Comparison of ENCODE assay signal across 22 mouse cellular contexts in genomic region chr6:88503044-88503443, GRCm38 (mm10). TPM values are rescaled to one million over a fixed set of nuclear protein-coding genes. Genes with fewer than 3 reads are reported as not detected.
DNase-seq lines count a peak whose midpoint lies in the region; ATAC-seq and TF ChIP-seq lines count a peak whose summit lies in the region.
"Had no signal": no experiment of that assay in that cellular context is flagged by ENCODE, and none has a peak within 500 bp of the region (broad histone marks: within the 10 kb centered on the region; RNA-seq: fewer than 3 reads in every experiment).

No protein-coding gene starts in this region.

- no peak overlapping the region for H3K4me3 ChIP-seq in heart, embryonic 15.5 days
- no peak overlapping the region for H3K4me3 ChIP-seq in spleen, adult 2 months (ENCODE audit: extremely low read depth, insufficient read depth, insufficient read length)
- H3K4me3 ChIP-seq in liver, embryonic 13.5 days (replicated peaks) = no peak overlapping the region
- no peak overlapping the region for H3K4me3 ChIP-seq in stomach, postnatal 0 days (ENCODE audit: low read depth, low read length)
- H3K4me3 ChIP-seq: embryonic facial prominence, embryonic 12.5 days; hindbrain, embryonic 15.5 days; limb, embryonic 15.5 days; midbrain, embryonic 13.5 days had no signal

- TF ChIP-seq CTCF in spleen, adult 2 months (IDR thresholded peaks at IDR 0.05; ENCODE audit: extremely low read depth, insufficient read depth, insufficient read length, insufficient replicate concordance) = no peak
- TF ChIP-seq CTCF in stomach, postnatal 0 days (IDR thresholded peaks at IDR 0.05; ENCODE audit: low read depth) = peak; percentile 28; the same call in 1 of the 2 replicates

- no peaks in the 10 kb centered on the region for H3K27me3 ChIP-seq in heart, embryonic 15.5 days
- peaks cover 2% of the 10 kb centered on the region; the same call in 1 of the 2 replicates for H3K27me3 ChIP-seq in spleen, adult 2 months (ENCODE audit: control insufficient read depth, insufficient read depth, low read length)
- no peaks in the 10 kb centered on the region for H3K27me3 ChIP-seq in liver, embryonic 13.5 days
- no peaks in the 10 kb centered on the region for H3K27me3 ChIP-seq in stomach, postnatal 0 days (ENCODE audit: control insufficient read depth, insufficient read depth, low read length)
- H3K27me3 ChIP-seq: embryonic facial prominence, embryonic 12.5 days; hindbrain, embryonic 15.5 days; limb, embryonic 15.5 days; midbrain, embryonic 13.5 days had no signal

- peak overlapping the region; percentile 60 for H3K27ac ChIP-seq in heart, embryonic 15.5 days
- peak overlapping the region; percentile 65; the same call in 1 of the 2 replicates for H3K27ac ChIP-seq in spleen, adult 2 months (ENCODE audit: insufficient read depth, low read length)
- H3K27ac ChIP-seq in liver, embryonic 13.5 days = peak overlapping the region; percentile 95
- no peak overlapping the region for H3K27ac ChIP-seq in stomach, postnatal 0 days (replicated peaks)
- H3K27ac ChIP-seq: embryonic facial prominence, embryonic 12.5 days; hindbrain, embryonic 15.5 days; limb, embryonic 15.5 days; midbrain, embryonic 13.5 days had no signal

- ATAC-seq in heart, embryonic 15.5 days (replicated peaks; ENCODE audit: insufficient number of reproducible peaks, insufficient read depth, low FRiP score, low read depth) = no peak
- no peak; the same call in 1 of the 2 replicates for ATAC-seq in liver, embryonic 13.5 days (ENCODE audit: low read depth)
- 0 out of 2 replicates have a peak, but pooled peaks have one; percentile 30 for ATAC-seq in stomach, postnatal 0 days (ENCODE audit: low FRiP score, low TSS enrichment)
- ATAC-seq in granulocyte monocyte progenitor cell, adult 5-6 weeks (replicated peaks; ENCODE audit: poor library complexity, severe bottlenecking) = no peak
- ATAC-seq: forebrain, postnatal 0 days; midbrain, embryonic 13.5 days had no signal

- no peak overlapping the region for H3K9ac ChIP-seq in heart, embryonic 15.5 days
- peak overlapping the region; percentile 74 for H3K9ac ChIP-seq in liver, embryonic 13.5 days
- no peak overlapping the region for H3K9ac ChIP-seq in stomach, postnatal 0 days (ENCODE audit: low read length)
- H3K9ac ChIP-seq: embryonic facial prominence, embryonic 12.5 days; forebrain, postnatal 0 days; hindbrain, embryonic 15.5 days; limb, embryonic 15.5 days; midbrain, embryonic 13.5 days had no signal

- no peaks in the 10 kb centered on the region for H3K9me3 ChIP-seq in heart, embryonic 15.5 days (replicated peaks)
- H3K9me3 ChIP-seq in liver, embryonic 13.5 days (replicated peaks) = no peaks in the 10 kb centered on the region
- H3K9me3 ChIP-seq in stomach, postnatal 0 days (ENCODE audit: control insufficient read depth, low read length) = no peaks in the 10 kb centered on the region
- H3K9me3 ChIP-seq: embryonic facial prominence, embryonic 12.5 days; hindbrain, embryonic 15.5 days; limb, embryonic 15.5 days; midbrain, embryonic 13.5 days had no signal

- WGBS in heart, embryonic 15.5 days = 83% methylated on average over 4 of the region's 4 CpGs
- 80% methylated on average over 4 of the region's 4 CpGs for WGBS in spleen, adult 2 months
- WGBS in liver, embryonic 13.5 days (ENCODE audit: insufficient replicate concordance) = 76% methylated on average over 4 of the region's 4 CpGs
- 80% methylated on average over 4 of the region's 4 CpGs for WGBS in stomach, postnatal 0 days

- no peak for TF ChIP-seq POLR2A in spleen, adult 2 months (IDR thresholded peaks at IDR 0.05; ENCODE audit: low read depth, low read length)

- DNase-seq in heart, postnatal 4 days = no peak
- no peak for DNase-seq in spleen, adult 2 months (ENCODE audit: low read depth in 1 of 2, low spot score in 2 of 2)
- DNase-seq in spleen, postnatal 10 days (ENCODE audit: low spot score in 2 of 2) = no peak
- no peak for DNase-seq in liver, embryonic 13.5 days
- no peak for DNase-seq in stomach, postnatal 0 days (ENCODE audit: low spot score)
- DNase-seq in adrenal gland, postnatal 10 days = no peak
- DNase-seq: adrenal gland, postnatal 14 days; cerebellum, postnatal 25 days; forebrain, postnatal 0 days; kidney, adult 9 months; kidney, postnatal 14 days; left cerebral cortex, postnatal 4 days; lung, postnatal 10 days; right cerebral cortex, postnatal 14 days; spleen, adult 18-20 months; thymus, postnatal 25 days had no signal

- peaks cover 26% of the 10 kb centered on the region for H3K4me1 ChIP-seq in heart, embryonic 15.5 days (replicated peaks)
- H3K4me1 ChIP-seq in spleen, adult 2 months (ENCODE audit: control insufficient read depth, insufficient read depth, insufficient read length) = peaks cover 5% of the 10 kb centered on the region; the same call in 1 of the 2 replicates
- H3K4me1 ChIP-seq in liver, embryonic 13.5 days (replicated peaks) = peaks cover 65% of the 10 kb centered on the region
- H3K4me1 ChIP-seq in stomach, postnatal 0 days (replicated peaks; ENCODE audit: control insufficient read depth, insufficient read depth) = no peaks in the 10 kb centered on the region

- H3K36me3 ChIP-seq in heart, embryonic 15.5 days = peaks cover 57% of the 10 kb centered on the region
- H3K36me3 ChIP-seq in spleen, adult 2 months (ENCODE audit: control insufficient read depth, insufficient read depth, low read length) = peaks cover 54% of the 10 kb centered on the region
- peaks cover 57% of the 10 kb centered on the region for H3K36me3 ChIP-seq in liver, embryonic 13.5 days
- H3K36me3 ChIP-seq in stomach, postnatal 0 days (ENCODE audit: control insufficient read depth, insufficient read depth, low read length) = peaks cover 47% of the 10 kb centered on the region

- TF ChIP-seq EP300 in stomach, postnatal 0 days (optimal IDR thresholded peaks at IDR 0.05) = no peak

- no peak overlapping the region for H3K4me2 ChIP-seq in heart, embryonic 15.5 days
- H3K4me2 ChIP-seq in liver, embryonic 13.5 days = peak overlapping the region; percentile 54
- no peak overlapping the region for H3K4me2 ChIP-seq in stomach, postnatal 0 days (replicated peaks; ENCODE audit: low read depth)
- H3K4me2 ChIP-seq: embryonic facial prominence, embryonic 12.5 days; hindbrain, embryonic 15.5 days; limb, embryonic 15.5 days; midbrain, embryonic 13.5 days had no signal

RNA-seq across cellular contexts. Expression of gene Sec61a1, which starts 15.7 kb away (rescaled TPM):
- polyA plus RNA-seq in heart, embryonic 15.5 days (2015; fragmentation: Nextera tagmentation; extraction: Ambion mirVana) = 145 and 179 TPM in 2 replicates
- 100 to 1,000 TPM; 116 to 121 TPM for total RNA-seq in heart, postnatal 4 days (2021)
- polyA plus RNA-seq in spleen, adult 2 months (2012; rRNA removed) = 147 and 172 TPM in 2 replicates
- polyA plus RNA-seq in liver, embryonic 13.5 days (2015; fragmentation: Nextera tagmentation; extraction: Ambion mirVana) = 113 and 132 TPM in 2 replicates
- 163 and 168 TPM in 2 replicates for polyA plus RNA-seq in stomach, postnatal 0 days (2015; fragmentation: Nextera tagmentation; extraction: Ambion mirVana)
- 100 to 1,000 TPM; 150 to 180 TPM for total RNA-seq in adrenal gland, postnatal 10 days (2021)
- 221 and 234 TPM in 2 replicates for total RNA-seq in granulocyte monocyte progenitor cell, adult 5-6 weeks (2014; fragmentation: Nextera tagmentation)
- total RNA-seq in granulocyte monocyte progenitor cell, adult 5-6 weeks (2017) = 228 and 244 TPM in 2 replicates

RNA-seq across cellular contexts. Expression of gene Ruvbl1, which starts 37.8 kb away (rescaled TPM):
- 63.3 and 85.2 TPM in 2 replicates for polyA plus RNA-seq in heart, embryonic 15.5 days (2015; fragmentation: Nextera tagmentation; extraction: Ambion mirVana)
- 10 to 100 TPM; 24.5 to 24.7 TPM for total RNA-seq in heart, postnatal 4 days (2021)
- polyA plus RNA-seq in spleen, adult 2 months (2012; rRNA removed) = 19.3 and 25.1 TPM in 2 replicates
- polyA plus RNA-seq in liver, embryonic 13.5 days (2015; fragmentation: Nextera tagmentation; extraction: Ambion mirVana) = 113 and 122 TPM in 2 replicates
- 35.2 and 37.9 TPM in 2 replicates for polyA plus RNA-seq in stomach, postnatal 0 days (2015; fragmentation: Nextera tagmentation; extraction: Ambion mirVana)
- 10 to 100 TPM; 31.4 to 34.8 TPM for total RNA-seq in adrenal gland, postnatal 10 days (2021)
- total RNA-seq in granulocyte monocyte progenitor cell, adult 5-6 weeks (2014; fragmentation: Nextera tagmentation) = 78.4 and 93.5 TPM in 2 replicates
- 159 and 180 TPM in 2 replicates for total RNA-seq in granulocyte monocyte progenitor cell, adult 5-6 weeks (2017)

RNA-seq across cellular contexts. Expression of gene Eefsec, which starts 56.7 kb away (rescaled TPM):
- 16.4 and 19.6 TPM in 2 replicates for polyA plus RNA-seq in heart, embryonic 15.5 days (2015; fragmentation: Nextera tagmentation; extraction: Ambion mirVana)
- 10 to 100 TPM; 13.2 to 16.8 TPM for total RNA-seq in heart, postnatal 4 days (2021)
- 18.1 and 23.6 TPM in 2 replicates for polyA plus RNA-seq in spleen, adult 2 months (2012; rRNA removed)
- 22.8 and 23.1 TPM in 2 replicates for polyA plus RNA-seq in liver, embryonic 13.5 days (2015; fragmentation: Nextera tagmentation; extraction: Ambion mirVana)
- 19.5 and 20.6 TPM in 2 replicates for polyA plus RNA-seq in stomach, postnatal 0 days (2015; fragmentation: Nextera tagmentation; extraction: Ambion mirVana)
- 10 to 100 TPM; 14.8 to 18.0 TPM for total RNA-seq in adrenal gland, postnatal 10 days (2021)
- 29.5 and 42.8 TPM in 2 replicates for total RNA-seq in granulocyte monocyte progenitor cell, adult 5-6 weeks (2014; fragmentation: Nextera tagmentation)
- 13.1 and 15.8 TPM in 2 replicates for total RNA-seq in granulocyte monocyte progenitor cell, adult 5-6 weeks (2017)
